Mouse (Mus musculus): ENCODE measurements around the gene Olfr67.
"Not testable (repeated sequence)": the region's sequence is repeated elsewhere in the genome, so short reads cannot be mapped to it uniquely, and the experiment has no call there.

Gene Olfr67

GRCm38 (mm10) chr7:103791721-103792120, at the start of gene Olfr67:
Gene Olfr67 (minus strand): TSS chr7:103791821.
- DNase-seq (ENCODE audit: low read depth), result no peak

GRCm38 (mm10) chr7:103840268-103840667, 48.6 kb upstream of the Olfr67 start, which contains the start of gene Hbb-bh2:
Gene Hbb-bh2 (minus strand): TSS chr7:103840520.
- DNase-seq (ENCODE audit: low read depth), result no peak

- DNase-seq (ENCODE audit: low read depth), result no peak
Observed at GRCm38 (mm10) chr7:103827808-103828207, 36.2 kb upstream of the Olfr67 start, which contains the start of gene Hbb-bs. Gene Hbb-bs (minus strand): TSS chr7:103828096.

DNA sequence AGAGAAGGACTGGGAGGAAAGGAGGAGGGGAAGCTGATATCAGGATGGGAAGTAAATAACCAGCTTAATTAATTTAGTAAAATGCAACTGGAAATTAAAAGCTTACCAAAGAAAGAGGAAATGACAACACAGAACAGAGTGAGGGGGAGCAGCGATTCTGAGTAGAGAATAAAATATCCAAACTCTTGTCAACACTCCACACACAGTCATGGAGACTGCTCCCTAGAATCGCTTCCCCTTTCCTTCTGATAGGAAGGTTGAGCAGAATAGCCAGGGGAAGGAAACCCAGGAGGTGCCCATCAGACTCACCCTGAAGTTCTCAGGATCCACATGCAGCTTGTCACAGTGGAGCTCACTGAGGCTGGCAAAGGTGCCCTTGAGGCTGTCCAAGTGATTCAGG, 35.5 kb upstream of the Olfr67 start:
- not testable (repeated sequence) for DNase-seq (ENCODE audit: low read depth)

DNA sequence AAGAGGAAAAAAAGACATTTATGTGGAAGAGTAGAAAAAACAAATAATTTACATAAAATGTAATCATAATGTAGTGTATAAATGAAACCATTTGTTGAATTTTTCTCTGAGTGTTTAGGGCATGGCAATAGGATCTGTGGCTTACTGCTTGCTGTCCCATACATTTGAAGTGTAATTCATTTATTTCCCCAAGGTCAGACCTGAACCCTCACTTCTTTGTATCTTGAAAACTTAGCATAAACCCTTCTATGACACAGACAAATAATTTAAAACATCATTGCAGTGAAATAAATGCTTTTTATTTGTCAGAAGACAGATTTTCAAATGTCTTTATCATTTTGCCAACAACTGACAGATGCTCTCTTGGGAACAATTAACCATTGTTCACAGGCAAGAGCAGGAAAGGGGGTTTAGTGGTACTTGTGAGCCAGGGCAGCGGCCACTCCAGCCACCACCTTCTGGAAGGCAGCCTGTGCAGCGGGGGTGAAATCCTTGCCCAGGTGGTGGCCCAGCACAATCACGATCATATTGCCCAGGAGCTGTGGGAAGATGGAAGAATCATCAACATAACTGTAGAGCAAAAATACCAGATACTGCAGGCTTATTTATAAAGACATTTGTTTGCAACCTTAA, 34.8 kb upstream of the Olfr67 start:
- no peak for DNase-seq (ENCODE audit: low read depth)

GRCm38 (mm10) chr7:103825536-103826254, 34.1 kb upstream of the Olfr67 start:
- no peak for DNase-seq (ENCODE audit: low read depth)

- DNase-seq (ENCODE audit: low read depth), result no peak
Observed at GRCm38 (mm10) chr7:103824597-103824996, 33.0 kb upstream of the Olfr67 start.

GRCm38 (mm10) chr7:103815085-103815484, 23.5 kb upstream of the Olfr67 start:
- not testable (repeated sequence) for DNase-seq (ENCODE audit: low read depth)

DNA sequence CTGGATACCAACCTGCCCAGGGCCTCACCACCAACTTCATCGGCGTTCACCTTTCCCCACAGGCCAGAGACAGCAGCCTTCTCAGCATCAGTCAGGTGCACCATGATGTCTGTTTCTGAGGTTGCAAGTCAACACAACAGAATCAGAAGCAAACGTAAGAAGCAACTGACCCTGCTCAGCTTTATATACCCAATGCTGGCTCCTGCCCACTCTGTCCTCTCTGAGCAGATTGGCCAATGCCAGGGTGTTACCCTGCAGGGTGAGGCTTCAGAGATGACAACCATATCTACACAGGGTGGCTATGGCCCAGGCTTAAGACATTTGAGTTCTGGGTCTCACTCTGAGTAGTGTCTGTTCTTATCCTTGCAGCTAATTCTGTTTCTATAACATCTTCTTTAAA, 22.1 kb upstream of the Olfr67 start, which contains the start of gene Hbb-bt:
Hbb-bt (minus strand) TSS at position 231 of the 400 bp plus-strand sequence.
- DNase-seq (ENCODE audit: low read depth), result no peak

DNA sequence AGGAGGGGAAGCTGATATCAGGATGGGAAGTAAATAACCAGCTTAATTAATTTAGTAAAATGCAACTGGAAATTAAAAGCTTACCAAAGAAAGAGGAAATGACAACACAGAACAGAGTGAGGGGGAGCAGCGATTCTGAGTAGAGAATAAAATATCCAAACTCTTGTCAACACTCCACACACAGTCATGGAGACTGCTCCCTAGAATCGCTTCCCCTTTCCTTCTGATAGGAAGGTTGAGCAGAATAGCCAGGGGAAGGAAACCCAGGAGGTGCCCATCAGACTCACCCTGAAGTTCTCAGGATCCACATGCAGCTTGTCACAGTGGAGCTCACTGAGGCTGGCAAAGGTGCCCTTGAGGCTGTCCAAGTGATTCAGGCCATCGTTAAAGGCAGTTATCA, 21.5 kb upstream of the Olfr67 start:
- DNase-seq (ENCODE audit: low read depth), result not testable (repeated sequence)

GRCm38 (mm10) chr7:103812174-103812573, 20.6 kb upstream of the Olfr67 start:
- DNase-seq (ENCODE audit: low read depth), result no peak

DNA sequence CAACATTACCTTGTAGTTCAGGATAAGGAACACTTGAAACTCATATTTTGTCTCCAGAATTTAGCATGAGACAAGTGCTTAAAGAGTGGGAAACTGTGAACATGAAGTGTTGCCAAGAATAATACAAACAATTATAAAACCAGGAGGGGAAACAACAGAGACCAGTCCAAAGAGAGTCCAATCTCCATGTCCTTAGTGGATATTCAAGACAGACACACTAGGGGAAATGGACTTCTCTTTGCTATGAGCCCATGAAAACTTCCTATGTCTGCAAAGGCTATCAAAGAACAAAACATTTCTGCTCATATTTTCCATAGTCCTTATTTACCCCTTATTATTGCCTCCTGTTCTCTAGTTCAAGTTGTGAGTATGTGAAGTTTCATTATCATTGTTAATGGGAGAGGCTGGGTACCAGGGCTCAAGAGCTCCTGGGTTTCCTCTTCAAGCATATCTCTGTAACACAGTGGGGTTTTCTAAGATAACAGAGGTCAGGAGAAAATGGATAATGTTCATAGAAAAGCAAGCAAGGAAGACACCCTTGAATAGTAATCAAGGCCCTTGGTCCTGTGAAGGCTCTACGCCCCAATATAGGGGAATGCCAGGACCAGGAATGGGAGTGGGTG, 19.7 kb upstream of the Olfr67 start:
- DNase-seq (ENCODE audit: low read depth), result no peak

DNA sequence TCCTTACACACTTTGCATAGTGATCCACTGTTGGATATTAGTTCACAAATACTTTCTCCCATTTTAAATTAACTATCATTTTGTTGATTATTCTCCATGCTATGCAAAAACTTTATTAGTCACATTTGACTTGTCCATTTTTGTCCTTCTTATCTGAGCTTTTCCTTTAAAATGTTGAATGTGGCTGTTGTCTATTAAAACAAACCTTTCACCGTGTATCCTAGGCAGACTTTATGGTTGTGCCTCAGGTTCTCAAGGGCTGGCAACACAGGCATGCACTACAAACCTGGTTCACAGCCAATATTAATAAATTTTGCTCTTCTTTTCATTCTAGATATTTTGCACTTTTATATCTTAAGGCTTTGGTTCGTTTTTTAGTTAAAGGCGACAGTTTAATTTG, 19.1 kb upstream of the Olfr67 start:
- no peak for DNase-seq (ENCODE audit: low read depth)

GRCm38 (mm10) chr7:103810296-103810695, 18.7 kb upstream of the Olfr67 start:
- no peak for DNase-seq (ENCODE audit: low read depth)

DNA sequence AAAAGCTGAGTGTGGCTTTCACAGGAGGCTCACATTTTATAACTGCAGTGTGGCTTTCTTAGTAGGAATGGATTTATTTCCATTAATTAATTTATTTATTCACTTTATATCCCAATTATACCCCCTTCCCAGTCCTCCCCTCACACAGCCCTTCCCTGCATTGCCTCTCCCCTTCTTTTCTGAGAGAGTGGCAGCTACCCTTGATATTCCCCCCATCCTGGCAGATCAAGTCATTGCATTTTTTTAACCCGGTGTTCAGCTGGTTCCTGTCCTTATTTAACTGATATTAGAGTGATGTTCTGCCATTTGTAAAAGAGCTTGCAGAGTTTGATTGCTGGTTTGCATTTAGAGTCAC, 18.2 kb upstream of the Olfr67 start:
- DNase-seq (ENCODE audit: low read depth), result no peak

GRCm38 (mm10) chr7:103808971-103809800, 17.6 kb upstream of the Olfr67 start:
- no peak for DNase-seq (ENCODE audit: low read depth)

DNA sequence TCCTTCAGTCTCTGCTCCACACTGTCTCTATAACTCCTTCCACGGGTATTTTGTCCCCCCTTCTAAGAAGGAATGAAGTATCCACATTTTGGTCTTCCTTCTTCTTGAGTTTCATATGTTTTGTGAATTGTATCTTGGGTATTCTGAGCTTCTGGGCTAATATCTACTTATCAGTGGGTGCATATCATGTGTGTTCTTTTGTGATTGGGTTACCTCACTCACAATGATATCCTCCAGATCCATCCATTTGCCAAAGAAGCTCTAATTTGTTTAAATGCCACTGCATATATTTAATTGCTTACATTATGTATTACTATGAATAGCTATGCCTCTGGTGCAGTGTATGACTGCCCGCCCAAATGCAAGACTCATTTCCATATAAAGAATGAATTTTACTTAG, 16.5 kb upstream of the Olfr67 start:
- not testable (repeated sequence) for DNase-seq (ENCODE audit: low read depth)

DNA sequence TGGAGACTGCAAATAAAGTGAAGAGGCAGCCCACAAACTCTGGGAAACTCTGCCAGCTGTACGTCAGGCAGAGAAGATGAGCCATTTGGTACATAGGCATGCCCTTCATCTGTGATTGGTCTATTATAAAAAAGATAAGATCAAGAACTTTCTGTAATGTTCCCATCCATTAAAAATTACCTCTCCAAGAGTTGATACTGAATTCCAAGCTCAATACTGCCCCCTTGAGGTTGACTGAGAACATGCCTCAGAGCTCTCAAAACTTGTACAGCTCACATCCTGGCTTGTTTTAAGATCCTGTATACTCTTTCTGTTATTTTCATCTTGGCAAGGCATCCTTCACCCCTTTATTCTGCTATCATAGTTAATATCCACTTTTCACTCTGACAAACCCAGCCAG, 15.2 kb upstream of the Olfr67 start:
- DNase-seq (ENCODE audit: low read depth), result peak; percentile 50

DNA sequence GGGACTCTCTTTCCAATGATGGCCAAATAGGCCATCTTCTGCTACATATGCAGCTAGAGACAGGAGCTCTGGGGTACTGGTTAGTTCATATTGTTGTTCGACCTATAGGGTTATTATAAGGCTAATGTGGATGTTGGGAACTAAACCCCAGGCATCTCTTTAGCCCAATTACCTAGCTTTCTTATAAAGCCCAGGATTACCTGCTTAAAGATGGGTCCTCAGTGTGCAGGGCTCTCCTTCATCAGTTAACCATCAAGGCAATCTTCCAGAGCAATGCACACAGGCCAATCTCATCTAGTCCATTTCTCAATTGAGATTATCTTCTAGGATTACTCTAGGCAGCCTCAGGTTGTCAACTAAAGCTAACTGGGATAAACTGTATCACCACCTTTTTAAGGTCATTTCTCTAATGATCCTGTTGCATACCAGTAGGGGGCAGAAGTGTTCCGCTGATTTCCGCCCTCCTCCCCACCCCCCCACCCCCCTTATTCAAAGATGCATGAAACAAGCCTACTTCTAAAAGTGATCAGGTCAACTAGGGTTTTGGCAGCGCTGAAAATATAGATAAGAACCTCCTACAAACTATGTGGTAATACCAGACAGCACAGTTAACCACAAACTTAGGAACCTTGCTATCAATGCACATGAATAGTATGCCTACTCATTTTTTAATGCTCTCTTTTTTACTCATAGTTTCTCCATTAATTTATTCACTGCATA, 1.2 kb upstream of the Olfr67 start:
- DNase-seq (ENCODE audit: low read depth), result no peak

DNA sequence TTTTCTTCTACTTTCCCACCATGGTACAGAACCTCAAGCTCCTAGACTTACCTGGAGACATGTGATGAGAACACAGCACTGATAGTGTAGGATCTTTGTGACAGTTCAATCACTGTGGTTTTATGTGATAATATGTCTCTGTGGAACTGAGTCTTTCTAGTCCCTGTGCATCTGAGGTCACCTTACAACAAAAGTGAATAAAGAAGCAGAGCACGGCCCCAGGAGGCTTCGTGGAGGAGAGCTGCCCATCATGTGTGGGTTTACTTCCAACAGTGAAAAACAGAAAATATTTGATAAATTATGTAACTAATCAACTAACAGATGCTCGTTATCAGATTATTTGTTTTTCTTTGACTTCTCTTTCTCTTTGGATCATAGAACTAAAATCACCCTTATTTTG, 12.0 kb downstream of the Olfr67 start, which contains the start of gene Olfr68:
Olfr68 (minus strand) TSS at position 101 of the 400 bp plus-strand sequence.
- no peak for DNase-seq (ENCODE audit: low read depth)

GRCm38 (mm10) chr7:103777652-103778051, 14.0 kb downstream of the Olfr67 start:
- DNase-seq (ENCODE audit: low read depth), result not testable (repeated sequence)
